Mouse (Mus musculus) cerebellum, adult 2 months (tissue): Measurements from ENCODE around the gene Gadl1. TPM values are rescaled to one million over a fixed set of nuclear protein-coding genes. Genes with fewer than 3 reads are reported as not detected.
A peak's percentile ranks its signal among the peaks of the same experiment; 100 is the strongest.
"Not testable (repeated sequence)": the region's sequence is repeated elsewhere in the genome, so short reads cannot be mapped to it uniquely, and the experiment has no call there.

Experiments
- DNase-seq, 2 experiments: peaks; one replicate each; pipeline ENCODE4 v3.0.0; 2021
- H3K27ac ChIP-seq: fragments of 200-500 bp; 2 replicates; pipeline ENCODE4 v1.5.1; 2012; ENCODE audit warnings: low read length, control low read depth, inconsistent platforms; ENCODE audit not compliant: insufficient read depth
- H3K27me3 ChIP-seq: fragments of 200-500 bp; 2 replicates; pipeline ENCODE4 v1.6.1; 2012; ENCODE audit warnings: inconsistent platforms, mild to moderate bottlenecking, low read length, moderate library complexity; ENCODE audit not compliant: control insufficient read depth, insufficient read depth
- H3K4me1 ChIP-seq: fragments of 200-500 bp; 2 replicates; pipeline ENCODE4 v1.6.1; 2011; ENCODE audit warnings: low read length; ENCODE audit not compliant: control insufficient read depth, insufficient read depth
- H3K4me3 ChIP-seq: fragments of 200-500 bp; replicated peaks from 2 replicates; pipeline ENCODE3; 2011; ENCODE audit warnings: mild to moderate bottlenecking, low read depth, low read length, control low read depth; ENCODE audit not compliant: insufficient read depth
- CTCF ChIP-seq: fragments of 200-500 bp; IDR thresholded peaks from 2 replicates; pipeline ENCODE4 v1.5.1; 2011; ENCODE audit warnings: low read depth, mild to moderate bottlenecking, control low read depth, low read length, moderate library complexity, borderline replicate concordance; ENCODE audit not compliant: insufficient read depth
- POLR2A ChIP-seq: fragments of 200-500 bp; IDR thresholded peaks from 2 replicates; pipeline ENCODE4 v1.6.1; 2011; ENCODE audit warnings: low read length, control low read depth, borderline replicate concordance; ENCODE audit not compliant: insufficient read depth
- WGBS: fragments of 180-500 bp; shearing (Covaris S2); methylation state at CpG from one replicate; pipeline ENCODE4 v1.1.7; 2018; 5-methylcytosine and 5-hydroxymethylcytosine counted together
- polyA plus RNA-seq: library from polyadenylated mRNA; depleted of rRNA; stranded (reverse); fragments of >200 nt; gene quantifications from 2 replicates; pipeline ENCODE4 v1.2.3, GENCODE M21; 2012

The Gadl1 gene
- polyA plus RNA-seq, 1 experiment, result 0.31 TPM

DNA sequence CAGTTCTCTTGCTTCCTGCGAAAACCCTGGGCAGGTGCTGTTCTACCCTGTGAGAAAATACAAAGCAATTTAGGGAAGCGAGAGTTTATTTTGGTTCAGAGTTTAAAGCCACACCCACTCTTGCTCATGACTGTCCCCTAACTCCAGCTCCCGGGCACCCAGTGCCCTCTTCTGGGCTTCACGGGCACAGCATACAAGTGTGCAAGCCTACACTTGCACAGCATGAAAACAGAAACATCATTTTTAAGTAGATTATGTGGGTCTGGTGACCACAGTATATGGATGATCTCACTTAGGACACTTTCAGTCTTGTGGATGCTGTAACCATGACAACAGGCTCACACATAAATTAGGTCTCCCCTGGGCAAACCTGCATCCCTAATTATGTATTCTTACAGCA lies 149.9 kb downstream of the Gadl1 start:
- Histone ChIP-seq H3K4me3 (no peak overlapping the region), H3K27me3 (no peaks in the 10 kb centered on the region), H3K27ac (no peak overlapping the region), H3K4me1 (no peaks in the 10 kb centered on the region)
- WGBS, result 63% methylated on average over 4 of the region's 4 CpGs
- no peak for DNase-seq
- TF ChIP-seq POLR2A, result no peak
- TF ChIP-seq CTCF, result no peak

DNA sequence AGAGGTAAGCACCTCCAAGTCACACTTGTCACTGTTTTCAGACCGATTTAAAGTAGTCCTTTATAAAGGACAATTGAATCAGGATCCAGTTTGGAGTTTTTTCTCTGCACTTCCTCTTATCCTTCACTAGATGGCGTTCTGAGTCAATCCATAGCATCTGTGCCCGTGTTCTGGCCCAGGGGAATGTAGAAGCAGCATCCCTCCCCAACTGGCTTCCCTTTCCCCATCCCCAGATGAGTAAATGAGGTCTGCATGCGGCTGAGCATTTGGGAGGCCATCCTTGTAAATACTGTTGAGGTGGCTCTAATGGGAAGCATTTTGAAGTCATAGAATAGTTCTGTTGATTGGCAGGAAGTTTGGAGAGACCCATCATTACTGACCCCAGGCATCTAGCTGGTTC lies 151.4 kb downstream of the Gadl1 start:
- no peak for DNase-seq
- no peak overlapping the region for H3K27ac ChIP-seq
- H3K27me3 ChIP-seq, result no peaks in the 10 kb centered on the region
- no peak overlapping the region for H3K4me3 ChIP-seq
- no peaks in the 10 kb centered on the region for H3K4me1 ChIP-seq
- 12% methylated on average over 4 of the region's 4 CpGs for WGBS
- TF ChIP-seq POLR2A (no peak), CTCF (peak; percentile 31; the same call in 1 of the 2 replicates)

DNA sequence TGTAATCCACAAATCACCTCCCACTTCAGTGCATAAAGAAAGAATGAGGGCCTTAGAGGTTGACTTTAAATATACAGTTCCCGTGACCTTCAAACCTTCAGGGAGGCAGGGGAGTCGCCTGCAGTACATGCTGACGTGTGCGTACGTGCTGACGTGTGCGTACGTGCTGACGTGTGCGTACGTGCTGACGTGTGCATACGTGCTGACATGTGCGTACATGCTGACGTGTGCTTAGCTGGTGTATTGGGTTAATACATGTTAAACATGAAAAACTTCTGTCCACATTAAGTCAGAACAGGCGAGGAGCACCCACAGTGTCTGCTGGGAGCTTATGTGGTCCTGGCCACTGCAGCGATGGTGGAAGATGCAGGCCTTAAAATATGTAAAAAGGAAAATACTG lies 155.5 kb downstream of the Gadl1 start:
- no peaks in the 10 kb centered on the region for H3K27me3 ChIP-seq
- DNase-seq, result no peak
- H3K27ac ChIP-seq, result no peak overlapping the region
- no peak overlapping the region for H3K4me3 ChIP-seq
- no peak for TF ChIP-seq POLR2A
- TF ChIP-seq CTCF, result no peak
- H3K4me1 ChIP-seq, result no peaks in the 10 kb centered on the region
- WGBS, result 94% methylated on average over 17 of the region's 17 CpGs

- H3K27ac ChIP-seq, H3K4me3 ChIP-seq, H3K27me3 ChIP-seq, H3K4me1 ChIP-seq, DNase-seq: not testable (repeated sequence)
- WGBS, result 98% methylated on average over 1 of the region's 1 CpGs
Observed at GRCm38 (mm10) chr9:116071561-116071960, 162.3 kb downstream of the Gadl1 start.

DNA sequence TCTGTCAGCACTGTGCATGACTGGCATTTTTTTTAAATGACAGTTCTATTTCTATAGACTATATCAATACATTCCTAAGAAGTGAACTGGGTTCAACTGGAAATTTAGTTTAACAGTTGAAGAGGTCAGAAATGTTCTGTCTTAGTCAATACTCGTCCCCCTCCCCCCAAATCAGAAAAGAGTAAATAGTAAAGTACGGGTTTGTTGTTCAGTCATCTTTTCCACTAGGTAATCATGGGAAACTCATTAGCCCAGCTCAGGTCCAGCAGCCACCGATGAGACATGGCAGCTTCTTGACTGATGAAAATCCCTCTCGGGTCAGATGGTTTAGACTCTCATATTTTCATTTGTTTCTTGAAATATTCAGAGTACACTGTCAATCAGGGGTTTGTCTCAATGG lies 166.9 kb downstream of the Gadl1 start:
- TF ChIP-seq POLR2A, result no peak
- no peak for TF ChIP-seq CTCF
- no peak for DNase-seq
- Histone ChIP-seq H3K4me3 (no peak overlapping the region), H3K27me3 (no peaks in the 10 kb centered on the region), H3K27ac (no peak overlapping the region), H3K4me1 (no peaks in the 10 kb centered on the region)
- 90% methylated on average over 4 of the region's 4 CpGs for WGBS

DNA sequence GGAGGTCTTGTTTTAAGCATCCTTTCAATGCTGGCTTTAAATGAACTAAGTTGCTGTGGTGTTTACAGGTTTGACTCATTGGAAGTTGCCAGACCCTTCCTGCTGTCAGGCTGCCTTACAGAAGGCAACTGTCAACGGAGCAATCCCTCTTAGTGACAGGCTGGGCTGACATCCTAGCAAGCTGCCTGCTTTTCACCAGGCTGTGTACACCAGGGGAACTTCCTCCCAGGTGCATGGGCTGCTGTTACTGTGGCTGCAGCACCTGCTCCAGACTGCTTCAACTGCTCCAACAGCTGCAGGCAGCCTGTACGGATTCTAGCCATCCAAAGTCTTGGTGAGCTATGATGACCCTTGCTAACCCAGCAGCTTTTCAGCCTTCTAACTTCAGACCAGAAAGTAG lies 167.7 kb downstream of the Gadl1 start:
- Histone ChIP-seq H3K4me1 (no peaks in the 10 kb centered on the region), H3K27me3 (no peaks in the 10 kb centered on the region), H3K27ac (no peak overlapping the region), H3K4me3 (no peak overlapping the region)
- 66% methylated on average over 2 of the region's 2 CpGs for WGBS
- no peak for DNase-seq
- TF ChIP-seq CTCF (no peak), POLR2A (no peak)

GRCm38 (mm10) chr9:116077419-116077818 lies 168.2 kb downstream of the Gadl1 start:
- DNase-seq, result no peak
- no peaks in the 10 kb centered on the region for H3K27me3 ChIP-seq
- H3K4me3 ChIP-seq, result no peak overlapping the region
- 94% methylated on average over 2 of the region's 2 CpGs for WGBS
- H3K27ac ChIP-seq, result no peak overlapping the region
- H3K4me1 ChIP-seq, result no peaks in the 10 kb centered on the region
- no peak for TF ChIP-seq CTCF
- TF ChIP-seq POLR2A, result no peak

DNA sequence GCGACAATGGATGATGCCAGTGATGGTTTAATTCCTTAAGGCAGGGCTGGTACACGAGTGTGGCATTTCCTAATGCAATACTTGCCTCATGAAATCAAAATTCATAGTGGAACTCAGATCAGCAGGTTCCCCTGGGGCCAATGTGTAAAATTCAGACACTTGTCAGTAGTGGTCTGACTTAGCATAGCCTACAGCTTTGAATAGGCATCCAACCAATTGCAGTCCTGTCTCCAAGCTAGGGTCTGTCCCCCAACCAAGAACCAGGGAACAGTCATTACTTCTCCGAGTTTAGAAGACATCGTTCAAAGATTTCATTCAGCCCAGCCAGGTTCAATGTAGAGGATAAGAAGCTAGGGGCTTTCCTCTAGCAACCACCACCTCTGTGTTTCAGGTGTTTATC lies 172.5 kb downstream of the Gadl1 start:
- no peak for DNase-seq
- whole genome bisulfite sequencing, result 83% methylated on average over 4 of the region's 4 CpGs
- H3K4me1 ChIP-seq, result no peaks in the 10 kb centered on the region
- no peak for TF ChIP-seq POLR2A
- TF ChIP-seq CTCF, result no peak
- H3K27ac ChIP-seq, result no peak overlapping the region
- H3K4me3 ChIP-seq, result no peak overlapping the region
- no peaks in the 10 kb centered on the region for H3K27me3 ChIP-seq

DNA sequence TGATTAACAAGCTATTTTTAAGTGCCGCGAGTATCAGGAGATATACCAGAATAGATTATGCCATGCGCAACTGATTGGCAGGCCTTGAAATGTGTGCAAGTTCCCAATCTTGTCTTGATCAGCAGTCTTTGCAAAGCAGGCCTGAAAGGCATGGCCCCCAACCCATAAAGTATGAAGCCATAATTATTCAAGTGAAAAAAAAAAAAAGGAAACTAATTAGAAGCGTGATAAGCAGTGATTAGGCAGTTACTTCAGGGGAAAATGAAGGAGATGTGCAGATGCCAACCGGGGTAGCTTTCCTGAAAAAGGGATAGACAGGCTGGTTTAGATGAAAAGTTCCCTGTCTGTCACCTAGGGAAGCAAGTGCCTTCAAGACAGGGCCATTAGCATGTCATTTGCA lies 174.0 kb downstream of the Gadl1 start:
- H3K27me3 ChIP-seq, result no peaks in the 10 kb centered on the region
- DNase-seq, result no peak
- H3K27ac ChIP-seq, result no peak overlapping the region
- H3K4me3 ChIP-seq, result no peak overlapping the region
- no peaks in the 10 kb centered on the region for H3K4me1 ChIP-seq
- WGBS, result 86% methylated on average over 5 of the region's 5 CpGs
- TF ChIP-seq CTCF, result no peak
